Mouse (Mus musculus): ENCODE measurements around the gene Pccb. TPM values are rescaled to one million over a fixed set of nuclear protein-coding genes. Genes with fewer than 3 reads are reported as not detected.

The Pccb gene
- total RNA-seq (2021) = 10 to 100 TPM; 49.8 to 52.4 TPM
- long read RNA-seq, experiment 1, transcript Pccb-201 (15 exons, 2,320 nt) = major isoform, 31 of 48 reads
- long read RNA-seq, experiment 1, partial matches to known transcripts = 10 of 48 reads
- long read RNA-seq, experiment 1, other reads (novel, unspliced or antisense) = 7 of 48 reads
- long read RNA-seq, experiment 2, transcript Pccb-201 (15 exons, 2,320 nt) = major isoform, 47 of 75 reads
- long read RNA-seq, experiment 2, partial matches to known transcripts = 21 of 75 reads
- long read RNA-seq, experiment 2, other reads (novel, unspliced or antisense) = 6 of 75 reads

DNA sequence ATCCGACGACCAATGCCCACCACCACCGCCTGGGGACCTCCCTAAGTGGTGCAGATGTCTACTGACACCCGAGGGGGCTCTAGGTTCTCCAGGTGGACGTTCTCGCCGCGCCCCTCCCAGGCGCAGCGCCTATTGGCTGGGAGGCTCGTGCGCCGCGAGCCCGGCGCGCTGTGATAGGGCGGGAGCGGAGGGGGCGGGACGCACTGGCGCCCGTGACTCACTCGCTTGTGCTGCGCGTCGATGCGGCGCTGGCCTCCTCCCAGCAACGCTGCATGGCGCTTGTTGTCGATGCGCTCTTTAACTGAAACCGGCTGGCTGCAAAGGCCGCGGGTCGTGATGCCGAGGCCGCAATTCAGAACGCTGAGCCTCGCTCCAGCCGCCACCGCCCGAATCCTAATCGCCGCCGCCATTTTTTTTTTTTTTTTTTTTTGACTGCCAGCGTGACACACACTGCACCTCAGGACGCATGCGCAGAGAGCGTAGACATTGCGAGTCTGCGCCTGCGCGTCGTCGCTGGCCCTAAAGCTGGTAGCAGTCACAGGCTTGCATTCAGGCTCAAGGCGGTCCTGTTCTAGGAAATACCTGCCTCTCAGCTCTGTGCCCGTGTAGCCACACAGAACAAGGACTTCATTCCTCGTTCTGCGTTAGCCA, at the start of gene Pccb:
Gene Pccb (minus strand): TSS at position 451 of the 651 bp plus-strand sequence.
- peak; percentile 97 for DNase-seq (ENCODE audit: low spot score in 2 of 2)

DNA sequence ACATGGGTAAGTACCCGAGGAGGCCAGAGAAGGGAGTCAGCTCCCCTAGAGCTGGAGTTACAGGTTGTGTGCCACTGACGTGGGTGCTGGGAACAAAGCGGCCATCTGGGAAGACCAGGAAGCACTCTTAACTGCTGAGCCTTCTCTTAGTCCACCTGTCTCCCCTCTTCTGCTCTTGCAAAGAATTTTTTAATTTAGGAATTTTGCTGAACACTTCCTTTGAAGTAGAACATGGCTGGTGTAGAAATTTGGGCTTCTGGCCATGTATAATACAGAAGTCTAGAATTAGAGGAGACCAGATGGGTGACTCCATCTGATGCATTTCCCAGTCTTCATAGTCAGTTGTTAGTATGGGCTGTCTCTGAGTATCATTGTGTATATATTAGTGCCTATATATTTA, 49.0 kb upstream of the Pccb start:
- peak in 1 of 2 experiments; percentile 57 for DNase-seq (ENCODE audit: low spot score in 2 of 2)

DNA sequence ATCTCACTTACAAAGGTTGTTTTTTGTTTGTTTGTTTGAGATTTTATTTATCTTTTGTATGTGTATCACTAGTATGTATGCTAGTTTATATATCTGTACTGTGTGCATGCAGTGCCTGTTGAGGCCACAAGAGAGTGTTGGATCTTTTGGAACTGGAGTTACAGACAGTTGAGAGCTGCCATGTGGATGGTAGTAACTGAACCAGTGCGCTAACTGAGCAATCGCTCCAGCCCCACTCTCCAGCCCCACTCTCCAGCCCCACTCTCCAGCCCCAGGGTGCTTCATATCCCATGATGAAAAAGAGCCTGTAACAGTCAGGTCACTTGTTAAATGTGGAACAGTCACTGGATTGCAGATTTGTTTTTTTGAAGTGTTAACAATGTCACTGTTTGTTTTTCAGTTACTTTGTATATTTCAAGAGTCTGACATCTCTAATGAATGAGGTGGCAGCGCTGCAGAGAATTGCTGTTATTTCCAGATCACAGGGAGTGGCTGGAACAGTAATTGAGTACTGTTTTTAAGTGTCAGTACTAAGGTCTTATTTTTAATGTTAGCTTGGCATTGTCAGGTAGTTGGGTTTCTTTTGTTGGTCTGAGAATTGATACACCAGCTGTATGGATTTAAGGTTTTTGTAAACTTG, 45.5 kb upstream of the Pccb start:
- DNase-seq (ENCODE audit: low spot score in 2 of 2) = no peak

DNA sequence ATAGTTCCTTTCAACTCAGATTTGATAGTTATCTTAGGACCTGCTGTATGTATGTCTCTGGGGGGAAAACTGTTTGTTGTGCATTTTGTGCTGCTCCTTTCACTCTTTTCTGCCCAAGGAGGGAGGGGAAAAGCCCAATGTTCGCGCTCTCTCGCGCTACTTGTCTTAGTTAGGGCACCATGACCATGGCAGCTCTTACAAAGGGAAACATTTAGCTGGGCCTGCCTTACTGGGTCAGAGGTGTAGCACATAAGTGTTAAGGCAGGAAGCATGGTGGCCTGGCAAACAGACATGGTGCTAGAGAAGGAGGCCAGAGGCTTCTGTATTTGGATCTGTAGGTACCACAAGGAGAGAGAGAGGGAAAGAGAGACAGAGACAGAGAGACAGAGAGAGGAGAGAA, 43.9 kb upstream of the Pccb start:
- no peak for DNase-seq (ENCODE audit: low spot score in 2 of 2)

DNA sequence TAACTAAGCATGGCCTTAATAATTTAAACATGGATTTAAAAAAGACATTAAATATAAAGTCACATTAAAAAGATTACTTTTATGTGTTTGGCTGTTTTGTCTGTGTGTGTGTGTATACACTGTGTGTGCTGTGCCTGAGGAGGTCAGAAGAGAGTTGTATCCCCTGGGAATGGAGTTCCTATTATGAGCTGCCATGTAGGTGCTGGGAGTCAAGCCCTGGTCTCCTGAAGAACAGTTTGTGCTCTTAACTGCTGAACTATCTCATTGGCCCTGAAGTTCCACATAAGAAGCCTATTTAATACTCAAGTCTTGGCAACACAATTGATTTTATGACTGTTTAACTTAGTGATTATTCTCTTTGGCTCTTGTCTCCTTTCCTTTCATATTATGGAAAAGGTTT, 42.8 kb upstream of the Pccb start:
- DNase-seq (ENCODE audit: low spot score in 2 of 2) = no peak

DNA sequence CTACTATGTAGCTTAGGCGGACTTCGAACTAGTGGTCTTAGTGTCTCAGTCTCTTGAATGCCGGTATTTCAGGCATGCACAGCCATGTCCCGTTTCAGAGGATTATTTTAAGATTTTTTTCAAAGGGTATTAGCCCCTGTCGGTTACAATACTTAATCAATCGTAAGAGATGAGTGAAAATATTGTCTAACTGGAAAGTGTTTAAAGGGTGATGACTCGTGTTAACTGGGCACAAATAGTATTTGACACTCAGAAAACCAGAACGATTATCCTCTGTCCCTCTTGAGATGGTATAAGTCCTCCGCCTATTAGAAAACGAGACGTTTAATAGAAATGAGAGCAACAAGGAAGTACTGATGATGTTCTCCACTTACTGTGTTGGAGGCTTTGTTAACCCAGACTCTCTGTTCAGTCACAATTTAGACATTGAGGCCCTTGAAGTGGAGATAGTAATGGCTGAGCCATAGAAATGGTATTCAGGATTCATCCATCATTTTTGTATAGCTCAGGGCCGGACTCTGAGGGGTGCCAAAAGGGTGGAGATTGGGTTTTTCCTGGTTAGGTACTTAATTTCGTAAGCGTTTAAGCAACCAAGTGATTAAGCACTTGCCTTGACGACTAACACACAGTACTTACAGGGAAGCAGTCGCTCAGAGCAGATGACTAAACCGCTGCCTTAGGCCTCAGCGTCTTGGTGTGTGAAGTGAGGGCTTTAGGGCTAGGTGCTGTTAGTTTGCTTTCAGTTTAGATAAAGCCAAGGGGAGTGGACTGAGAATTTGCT, 41.6 kb upstream of the Pccb start:
- no peak for DNase-seq (ENCODE audit: low spot score in 2 of 2)

DNA sequence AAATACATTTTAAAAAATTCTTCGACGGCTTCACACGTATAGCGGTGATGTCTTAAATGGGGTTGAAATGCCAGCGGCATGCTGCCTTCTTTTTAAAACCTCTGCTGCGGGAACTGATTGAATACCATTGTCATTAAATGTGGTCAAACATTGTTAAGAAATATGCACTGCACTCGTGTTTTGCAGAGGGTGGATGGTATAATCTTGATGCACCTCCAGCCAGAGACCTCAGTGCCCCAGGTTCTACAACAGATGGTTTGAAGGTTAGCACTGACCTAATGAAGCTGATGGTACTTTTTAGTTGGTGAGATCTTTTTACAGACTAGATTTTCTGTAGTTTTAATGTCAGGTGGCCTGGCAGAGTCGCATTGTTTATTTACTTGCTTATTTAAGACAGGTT, 41.0 kb upstream of the Pccb start:
- DNase-seq (ENCODE audit: low spot score in 2 of 2) = no peak

DNA sequence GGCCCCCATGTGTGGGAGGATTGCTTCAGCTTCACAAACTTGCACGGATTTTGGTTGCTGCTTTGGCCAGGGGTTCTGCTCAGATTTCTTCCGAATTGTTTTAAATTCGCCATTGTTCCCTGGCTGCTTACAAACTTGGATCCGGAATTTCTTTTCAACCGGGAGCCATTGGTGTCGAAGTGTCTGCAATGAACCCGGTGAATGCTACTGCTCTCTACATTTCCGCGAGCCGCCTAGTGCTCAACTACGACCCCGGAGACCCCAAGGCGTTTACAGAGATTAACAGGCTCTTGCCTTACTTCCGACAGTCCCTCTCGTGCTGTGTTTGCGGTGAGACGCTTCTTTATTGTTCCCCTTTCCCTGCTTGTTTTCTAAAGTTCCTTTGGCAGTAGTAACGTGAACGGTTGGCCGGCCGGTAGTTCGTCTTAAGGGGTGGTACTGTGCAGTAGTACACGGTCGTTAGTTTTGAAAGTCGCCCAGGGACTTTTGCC, 40.4 kb upstream of the Pccb start:
- DNase-seq (ENCODE audit: low spot score in 2 of 2) = no peak

DNA sequence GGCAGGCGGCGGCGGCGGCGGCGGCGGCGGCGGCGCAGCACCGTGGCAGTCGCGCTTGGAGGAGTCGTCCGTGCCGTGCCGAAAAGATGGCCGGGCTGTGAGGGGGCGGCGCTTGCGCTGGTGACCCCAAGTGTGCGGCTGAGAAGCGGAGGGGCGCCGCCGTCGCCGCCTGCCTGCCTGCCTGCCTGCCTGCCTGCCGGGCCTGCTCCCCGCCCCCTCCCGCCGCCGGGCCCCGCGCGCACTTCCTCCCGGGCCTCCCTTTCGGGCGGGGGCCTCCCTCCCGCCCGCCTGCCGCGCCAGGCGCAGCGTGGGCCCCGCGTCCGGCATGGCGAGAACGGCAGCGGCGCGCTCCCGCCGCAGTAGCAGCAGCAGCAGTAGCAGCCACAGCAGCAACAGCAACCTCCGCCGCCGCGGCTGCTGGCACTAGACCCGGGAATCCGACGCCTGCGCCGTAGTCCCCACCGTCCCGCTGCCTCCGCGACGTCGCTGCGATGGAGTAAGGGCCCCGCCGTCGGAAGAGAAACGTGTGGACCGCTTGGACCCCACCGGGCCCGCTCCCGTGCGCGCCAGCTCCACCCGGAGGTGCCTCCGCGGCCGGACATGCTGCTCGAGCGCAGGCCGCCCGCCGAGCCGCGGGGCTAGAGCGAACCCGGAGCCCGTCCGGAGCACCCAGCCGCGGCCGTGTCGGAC, 39.8 kb upstream of the Pccb start:
- peak; percentile 78 to 83 for DNase-seq (ENCODE audit: low spot score in 2 of 2)

DNA sequence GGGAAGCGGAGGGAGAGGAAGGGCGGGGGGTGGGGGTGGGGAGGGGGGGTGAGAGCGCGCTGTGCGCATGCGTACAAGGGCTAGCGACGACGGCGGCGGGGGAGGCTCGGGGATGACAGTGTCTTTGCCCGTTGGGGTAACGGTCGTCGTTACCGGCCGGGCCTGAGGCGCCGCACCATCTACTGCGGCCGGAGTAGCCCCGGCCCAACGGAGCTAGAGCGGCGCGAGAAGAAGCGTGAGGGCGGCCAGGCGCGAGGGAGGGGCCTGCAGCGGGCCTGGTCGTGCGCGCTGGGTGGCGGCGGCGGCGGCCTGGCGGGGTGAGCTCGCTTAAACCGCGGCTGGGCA, 39.3 kb upstream of the Pccb start, which contains the start of gene Msl2:
Gene Msl2 (plus strand): TSS at position 115 of the 345 bp plus-strand sequence.
- DNase-seq (ENCODE audit: low spot score in 2 of 2) = no peak

DNA sequence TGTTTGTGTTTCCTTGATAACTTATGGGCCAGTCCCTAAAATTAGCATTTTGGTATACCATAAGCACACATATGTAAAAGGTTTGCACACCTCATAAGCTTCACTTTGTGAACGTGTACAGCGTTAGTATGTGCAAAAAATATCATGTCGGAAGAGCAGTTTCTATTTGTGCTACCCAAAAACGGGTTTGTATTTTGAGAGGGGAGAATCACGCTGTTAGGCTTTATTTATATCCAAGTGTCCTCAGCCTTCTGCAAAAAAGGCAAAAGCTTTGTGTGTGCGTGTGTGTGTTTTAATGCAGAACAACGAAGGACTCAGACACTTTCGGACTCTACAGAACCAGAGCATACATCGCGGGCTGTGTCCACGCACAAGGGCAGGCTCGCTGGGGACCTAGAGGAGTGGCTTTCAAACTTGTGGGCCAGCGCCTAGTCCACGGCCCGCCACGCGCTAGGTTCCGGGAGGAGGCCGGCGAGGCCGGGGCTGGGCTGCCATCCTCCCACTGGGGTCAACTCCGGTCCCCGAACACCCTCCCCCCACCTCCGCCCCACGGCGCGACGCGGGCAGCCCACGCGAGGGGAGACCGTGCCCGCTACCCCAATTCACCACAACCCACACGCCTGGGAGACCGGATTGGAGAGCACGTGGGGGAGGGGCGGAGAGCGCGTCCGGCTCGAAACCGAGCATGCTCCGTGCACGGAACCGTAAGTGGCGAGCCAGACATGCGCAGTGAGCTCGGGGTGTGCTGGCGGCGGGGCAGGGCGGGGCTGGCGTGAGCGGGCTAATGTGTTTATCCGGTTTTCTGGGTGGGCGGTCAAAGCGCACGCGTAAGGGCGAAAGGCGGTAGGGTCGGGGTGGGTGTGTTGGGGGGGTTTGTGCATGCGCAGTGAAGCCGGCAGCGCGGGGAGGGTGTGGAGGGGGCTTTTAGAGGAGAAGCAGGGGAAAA, 38.6 kb upstream of the Pccb start:
- peak; percentile 98 to 99 for DNase-seq (ENCODE audit: low spot score in 2 of 2)

DNA sequence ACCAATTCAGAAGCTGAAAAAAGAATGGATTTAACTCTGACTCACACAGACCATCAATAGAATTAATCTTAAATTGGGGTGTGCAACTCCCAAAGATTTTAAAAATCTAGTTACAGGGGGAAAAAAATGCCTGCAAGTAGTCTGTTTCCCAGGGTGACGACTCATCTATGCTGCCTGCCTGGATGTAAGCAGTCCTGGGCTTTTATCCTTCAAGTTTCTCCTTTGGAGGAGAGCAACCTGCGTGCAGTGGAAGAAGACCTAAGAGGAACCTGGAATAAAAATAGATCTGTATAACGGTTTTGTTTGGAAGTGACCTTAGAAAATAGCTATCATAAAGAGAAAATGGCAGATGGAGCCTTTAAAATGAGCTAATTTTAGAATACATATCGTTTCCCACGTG, 37.8 kb upstream of the Pccb start:
- DNase-seq (ENCODE audit: low spot score in 2 of 2) = no peak

DNA sequence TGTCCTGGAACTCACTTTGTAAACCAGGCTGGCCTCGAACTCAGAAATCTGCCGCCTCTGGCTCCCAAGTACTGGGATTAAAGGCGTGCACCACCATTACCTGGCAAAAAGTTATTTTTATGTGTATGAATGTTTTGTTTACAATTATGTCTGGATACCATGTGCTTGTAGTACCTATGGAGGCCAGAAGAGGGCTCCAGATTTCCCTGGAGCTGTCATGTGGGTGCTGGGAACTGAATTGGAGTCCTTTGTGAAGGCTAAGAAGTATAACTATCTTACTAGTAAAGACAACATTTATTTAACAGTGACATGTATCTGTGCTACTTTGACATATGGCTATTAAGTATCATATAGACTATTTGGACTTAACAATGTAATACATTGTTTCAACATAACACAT, 35.1 kb upstream of the Pccb start:
- no peak for DNase-seq (ENCODE audit: low spot score in 2 of 2)

DNA sequence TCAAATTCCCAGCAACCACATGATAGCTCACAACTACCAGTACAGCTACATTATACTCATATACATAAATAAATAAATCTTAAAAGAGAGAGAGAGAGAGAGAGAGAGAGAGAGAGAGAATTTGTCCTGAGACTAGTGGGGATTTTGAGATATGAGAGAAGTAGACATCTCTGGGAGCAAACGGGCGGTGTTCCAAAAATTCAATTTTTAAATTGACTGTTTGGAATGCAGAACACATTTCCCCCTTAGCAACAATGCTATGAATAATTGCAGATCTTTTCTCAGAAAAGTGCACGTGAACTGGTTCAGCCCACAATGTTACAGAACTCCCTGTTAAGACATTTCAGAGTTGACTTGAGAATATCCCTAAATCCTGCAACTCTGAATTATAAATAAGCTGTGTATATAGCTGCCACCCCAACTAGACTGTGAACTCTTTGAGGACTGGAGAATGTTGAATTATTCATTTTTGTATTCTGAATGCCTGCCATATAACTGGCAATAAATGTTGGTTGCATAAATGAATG, 30.4 kb upstream of the Pccb start:
- peak in 1 of 2 experiments; percentile 55 for DNase-seq (ENCODE audit: low spot score in 2 of 2)

DNA sequence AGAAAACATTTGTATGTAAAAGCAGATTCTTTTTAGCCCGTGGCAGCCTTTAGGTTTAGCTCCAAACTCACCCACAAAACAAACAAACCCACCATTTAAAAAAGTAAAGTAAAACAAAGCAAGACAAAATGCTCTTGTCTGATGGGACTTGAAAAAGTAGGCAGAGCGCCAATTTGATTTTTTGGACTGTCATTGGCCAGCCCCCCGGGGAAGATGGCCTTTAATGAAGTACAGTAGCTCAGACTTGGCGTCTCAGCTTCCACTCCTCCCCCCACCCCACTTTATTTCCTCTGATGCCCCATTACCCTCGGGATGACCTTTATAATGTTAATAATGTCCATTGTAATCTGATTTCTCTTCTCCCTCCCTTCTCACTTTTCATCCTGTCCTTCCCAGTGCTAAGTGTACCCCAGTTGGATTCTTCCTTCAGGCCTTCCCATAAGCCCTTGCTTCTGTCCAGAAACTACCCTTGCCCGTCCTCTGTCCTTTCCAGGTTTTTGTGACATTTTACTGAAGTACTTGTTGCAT, 27.6 kb upstream of the Pccb start:
- DNase-seq (ENCODE audit: low spot score in 2 of 2) = no peak

DNA sequence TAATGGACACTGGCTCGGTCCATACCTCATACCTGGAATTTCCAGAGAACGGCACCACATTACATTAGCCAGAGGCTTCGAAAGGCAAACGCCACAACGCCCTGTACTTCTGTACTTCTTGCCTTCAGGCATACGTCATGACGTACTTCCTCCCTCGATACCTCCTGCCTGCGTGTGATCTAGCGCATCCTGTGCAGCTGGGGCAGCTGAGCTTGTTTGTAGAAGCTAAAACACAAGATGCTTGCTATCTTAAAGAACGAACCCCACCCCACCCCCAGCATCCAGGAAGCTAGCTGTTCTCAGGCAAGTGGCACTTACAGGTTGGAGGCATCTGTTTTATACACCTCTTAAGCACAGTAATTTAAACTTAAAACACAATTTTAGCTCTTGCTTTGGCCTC, 26.3 kb upstream of the Pccb start:
- DNase-seq (ENCODE audit: low spot score in 2 of 2) = no peak

DNA sequence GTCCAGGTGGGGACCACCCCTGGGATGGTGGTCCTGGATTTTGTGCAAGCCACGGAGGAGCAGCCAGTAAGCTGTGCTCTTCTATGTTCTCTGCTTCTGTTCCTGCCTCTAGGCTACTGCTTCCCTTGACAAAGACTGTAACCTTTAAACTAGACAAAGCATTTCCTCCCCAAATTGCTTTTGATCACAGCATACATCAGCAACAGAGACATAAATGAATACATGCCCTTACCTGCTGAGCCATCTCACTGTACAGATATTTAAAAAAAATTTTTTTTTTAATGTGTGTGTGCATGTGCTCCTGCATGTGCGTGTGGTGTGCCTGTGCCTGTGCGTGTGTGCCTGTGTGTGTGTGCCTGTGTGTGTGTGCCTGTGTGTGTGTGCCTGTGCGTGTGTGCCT, 22.5 kb upstream of the Pccb start:
- DNase-seq (ENCODE audit: low spot score in 2 of 2) = no peak

DNA sequence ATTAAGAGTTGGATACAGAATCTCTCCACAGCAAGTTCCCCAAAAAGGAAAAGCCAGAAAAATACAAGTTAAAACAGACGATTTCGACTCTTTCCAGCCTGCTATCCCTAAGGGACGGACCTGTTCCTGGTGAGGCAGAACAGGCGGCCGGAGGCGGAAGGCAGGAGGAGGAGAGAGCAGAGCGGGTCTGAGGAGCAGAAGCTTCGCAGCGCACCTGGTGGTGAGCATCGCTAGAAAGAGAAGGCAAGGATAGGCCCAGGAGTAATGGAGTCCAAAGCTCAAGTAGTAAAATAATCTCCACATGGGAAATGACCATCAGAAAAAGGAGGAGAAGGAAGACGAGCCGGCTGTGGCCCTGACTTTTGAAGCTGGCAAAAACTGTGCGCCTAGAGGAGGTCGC, 18.6 kb upstream of the Pccb start:
- DNase-seq (ENCODE audit: low spot score in 2 of 2) = no peak

DNA sequence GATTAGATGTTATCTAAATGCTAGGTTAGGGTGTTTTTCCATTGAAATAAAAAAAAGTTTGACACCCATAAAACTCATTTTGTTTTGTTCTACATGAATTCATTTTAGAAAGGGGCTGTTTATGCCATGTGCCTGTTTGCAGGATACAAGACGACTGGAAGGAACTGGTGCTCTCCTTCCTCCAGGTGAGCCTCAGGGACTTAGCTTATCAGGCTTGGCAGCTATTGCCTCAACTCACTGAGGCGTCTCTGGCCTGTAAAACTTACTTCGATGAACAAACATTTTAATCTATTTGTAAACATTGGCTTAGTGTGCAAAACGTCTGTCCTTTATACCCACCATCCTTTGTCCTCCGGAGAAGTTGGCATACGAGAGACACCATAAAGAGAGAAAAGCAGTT, 18.0 kb upstream of the Pccb start:
- no peak for DNase-seq (ENCODE audit: low spot score in 2 of 2)
